Mouse (Mus musculus) yolk sac, embryonic 10.5 days (tissue): Measurements from ENCODE around the gene Gsg1l.
A peak's percentile ranks its signal among the peaks of the same experiment; 100 is the strongest.

Source experiments
- DNase-seq: peaks from one replicate; pipeline ENCODE4 v3.0.0-alpha.2; 2017; ENCODE audit warnings: low spot score

The Gsg1l gene

DNA sequence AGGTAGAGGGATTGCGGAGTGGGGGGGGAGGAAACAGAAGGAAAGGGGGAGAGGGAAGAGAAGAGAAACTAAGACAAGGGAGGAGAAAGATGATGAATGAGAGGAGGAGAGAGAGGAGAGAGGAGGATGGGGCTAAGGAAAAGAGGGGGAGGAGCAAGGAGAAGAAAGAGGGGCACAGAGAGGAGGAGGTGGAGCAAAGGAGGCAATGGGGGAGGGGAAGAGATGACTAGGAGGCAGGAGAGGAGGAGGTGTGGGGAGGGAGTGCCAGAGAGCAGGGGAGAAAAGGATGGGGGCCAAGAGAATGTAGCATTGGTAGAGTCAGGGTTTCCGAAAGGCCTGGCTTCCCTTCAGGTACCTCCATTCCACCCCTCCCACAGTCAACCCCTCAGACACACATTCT is 147.9 kb downstream of the Gsg1l start:
- DNase-seq, result no peak

DNA sequence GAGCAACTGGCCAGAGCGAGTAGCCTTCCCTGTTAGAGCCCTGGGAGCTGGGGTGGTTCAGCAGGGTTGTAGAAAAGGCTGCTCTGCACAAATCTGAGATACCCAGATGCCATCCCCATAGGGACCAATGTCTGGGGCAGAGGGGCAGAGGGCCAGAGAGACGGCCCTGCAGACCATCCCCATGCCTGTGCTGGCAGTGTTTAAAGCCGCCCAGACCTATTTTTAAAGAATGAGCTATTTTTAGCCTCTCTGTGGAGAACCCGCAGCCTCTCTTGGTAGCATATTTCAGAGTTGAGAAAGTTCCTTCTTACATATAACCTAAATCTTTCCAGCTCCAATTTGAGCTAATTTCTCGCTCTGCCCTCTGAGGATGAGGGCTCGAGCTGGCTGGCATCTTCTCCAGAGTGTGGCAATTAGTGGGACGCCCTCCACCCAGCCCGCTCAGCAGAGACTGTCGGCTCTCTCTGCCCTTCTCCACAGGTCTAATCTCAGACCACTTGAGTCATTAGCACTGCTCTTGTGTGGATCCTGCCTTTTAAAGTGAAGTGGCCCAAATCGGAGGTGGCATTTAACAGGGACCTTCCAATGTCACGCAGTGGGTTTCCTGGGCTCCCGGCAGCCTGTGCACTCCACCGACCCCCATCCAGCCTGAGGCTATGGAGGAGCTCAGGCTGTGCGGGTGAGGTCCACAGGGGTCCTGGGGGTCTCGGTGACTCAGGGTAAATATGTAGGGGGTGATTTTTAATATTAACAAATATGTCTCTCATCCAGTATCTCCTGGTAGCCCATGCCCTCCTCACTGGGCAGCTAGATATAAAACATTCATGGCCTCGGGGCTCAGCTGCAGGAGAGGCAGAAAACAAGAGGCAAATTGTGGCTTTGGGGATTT is 148.6 kb downstream of the Gsg1l start:
- no peak for DNase-seq

DNA sequence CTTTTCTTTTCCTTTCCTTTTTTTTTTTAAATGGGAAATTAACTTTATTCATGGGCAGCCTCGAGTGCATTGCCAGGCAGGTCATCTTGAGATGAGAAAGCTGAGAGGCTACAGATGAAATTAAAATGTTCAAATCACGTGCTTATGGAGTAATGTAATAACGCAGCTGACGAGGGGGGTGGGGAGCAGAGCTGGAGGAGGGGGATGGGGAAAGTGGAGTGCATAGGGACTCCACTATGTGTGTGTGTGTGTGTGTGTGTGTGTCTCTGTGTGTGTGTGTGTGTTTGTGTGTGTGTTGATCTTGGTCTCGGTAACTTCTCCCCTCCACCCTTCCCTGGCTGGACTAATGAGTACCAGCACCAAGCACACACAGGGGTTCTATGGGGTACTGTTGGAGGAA is 150.6 kb downstream of the Gsg1l start:
- DNase-seq, result no peak

DNA sequence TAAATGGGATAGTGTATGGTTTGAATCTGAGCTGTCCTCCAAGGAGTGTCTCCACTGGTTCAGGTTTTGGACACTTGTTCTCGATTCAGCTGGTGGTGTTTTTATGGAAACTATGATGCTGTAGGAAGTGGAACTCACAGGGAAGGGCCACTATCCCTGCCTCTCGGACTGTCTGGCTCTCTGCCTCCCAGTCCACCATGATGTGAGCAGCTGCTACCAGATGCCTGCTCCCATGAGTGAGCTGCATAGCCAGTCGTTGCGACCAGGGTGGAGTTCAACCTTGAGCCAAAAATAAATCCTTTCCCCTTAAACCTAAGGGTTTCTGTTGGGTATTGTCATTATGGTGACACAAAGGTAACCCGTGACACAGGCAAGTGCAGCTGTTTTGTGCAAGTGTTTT is 158.2 kb downstream of the Gsg1l start:
- no peak for DNase-seq

DNA sequence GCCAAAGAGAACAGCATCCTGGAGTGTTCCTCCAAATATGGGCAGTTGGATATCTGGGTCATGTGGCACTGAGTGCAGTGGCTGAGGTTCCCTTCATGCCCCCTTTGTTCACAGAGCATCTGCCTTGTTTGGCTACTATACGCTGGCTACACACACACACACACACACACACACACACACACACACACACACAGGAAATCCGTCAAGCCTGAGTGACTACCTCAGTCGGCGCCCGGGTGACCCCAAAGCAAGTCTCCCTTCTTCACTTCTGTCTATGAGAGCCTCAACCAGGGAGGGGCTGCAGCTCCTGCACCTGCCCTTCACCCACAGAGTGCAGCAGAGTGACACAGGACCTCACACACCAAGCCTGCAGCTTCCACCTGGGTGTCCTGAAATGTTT is 161.4 kb downstream of the Gsg1l start:
- DNase-seq, result no peak

DNA sequence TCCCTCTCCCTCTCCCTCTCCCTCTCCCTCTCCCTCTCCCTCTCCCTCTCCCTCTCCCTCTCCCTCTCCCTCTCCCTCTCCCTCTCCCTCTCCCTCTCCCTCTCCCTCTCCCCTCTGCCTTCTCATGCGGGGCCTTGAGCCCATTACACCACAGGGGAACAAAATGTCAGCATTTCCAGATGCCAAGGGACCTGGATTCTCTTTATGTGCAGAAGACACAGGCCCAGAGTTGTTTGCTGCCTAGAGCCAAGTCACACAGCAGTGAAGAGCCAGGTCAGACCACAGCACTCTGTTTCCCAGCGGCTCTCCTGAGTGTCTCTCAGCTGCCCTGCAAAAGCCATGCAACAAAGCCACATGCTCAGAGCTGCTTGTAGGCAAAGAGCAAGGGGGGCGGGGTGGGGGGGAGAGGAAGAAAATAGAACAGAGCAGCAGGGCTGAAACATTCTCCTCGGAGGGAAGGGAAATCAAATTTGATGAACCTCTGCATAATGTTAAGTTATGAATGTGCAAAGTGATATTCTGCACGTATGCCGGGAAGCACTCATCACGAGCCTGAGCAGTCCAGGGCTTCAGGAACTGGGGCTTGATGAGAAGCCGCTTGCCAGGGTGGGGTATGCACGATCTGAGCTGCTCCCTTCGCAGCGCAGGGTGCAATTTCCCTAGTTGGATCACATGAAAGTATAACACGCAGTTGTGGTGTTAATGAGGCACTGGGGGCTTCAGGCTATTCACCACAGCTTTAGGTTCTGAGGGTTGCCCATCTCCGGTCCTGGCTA is 181.6 kb downstream of the Gsg1l start:
- no peak for DNase-seq

DNA sequence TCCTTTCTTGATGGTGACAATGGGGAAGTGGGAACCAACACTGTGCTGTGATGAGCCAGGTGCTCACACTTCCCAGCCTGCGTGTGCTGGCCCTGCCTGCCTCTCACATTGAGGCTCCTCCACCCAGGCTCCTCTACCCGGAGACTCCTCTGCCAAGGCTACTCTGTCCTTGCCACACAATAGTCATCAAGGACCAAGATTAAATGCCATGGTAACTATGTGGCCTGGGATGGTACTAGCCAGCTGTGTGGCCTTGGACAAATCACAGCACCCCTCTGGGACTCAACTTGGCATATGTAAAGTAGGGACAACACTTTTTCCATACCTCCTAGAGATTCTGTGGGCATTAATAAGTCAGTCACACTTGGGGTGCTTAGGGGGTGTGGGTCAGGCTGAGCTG is 182.3 kb downstream of the Gsg1l start:
- DNase-seq, result no peak

DNA sequence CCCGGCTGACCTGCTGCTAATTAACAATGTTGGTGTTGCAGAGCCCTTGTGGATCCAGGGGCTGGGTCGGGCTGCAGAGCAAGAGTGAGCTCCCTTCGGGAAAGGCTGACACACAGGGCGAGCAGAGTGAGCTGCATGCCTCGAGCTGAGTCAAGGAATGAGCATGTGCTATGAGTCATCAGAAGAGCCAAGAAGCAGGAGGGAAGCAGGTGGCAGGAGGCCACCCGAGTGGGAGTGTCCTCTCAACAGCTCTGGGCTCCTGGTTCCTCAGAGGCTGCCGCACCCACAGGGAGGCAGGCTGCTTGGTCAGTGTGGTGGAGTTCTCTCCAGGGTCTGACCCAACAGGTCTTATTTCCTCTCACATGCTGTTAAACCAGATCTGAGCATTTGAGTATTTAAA is 183.2 kb downstream of the Gsg1l start:
- no peak for DNase-seq

DNA sequence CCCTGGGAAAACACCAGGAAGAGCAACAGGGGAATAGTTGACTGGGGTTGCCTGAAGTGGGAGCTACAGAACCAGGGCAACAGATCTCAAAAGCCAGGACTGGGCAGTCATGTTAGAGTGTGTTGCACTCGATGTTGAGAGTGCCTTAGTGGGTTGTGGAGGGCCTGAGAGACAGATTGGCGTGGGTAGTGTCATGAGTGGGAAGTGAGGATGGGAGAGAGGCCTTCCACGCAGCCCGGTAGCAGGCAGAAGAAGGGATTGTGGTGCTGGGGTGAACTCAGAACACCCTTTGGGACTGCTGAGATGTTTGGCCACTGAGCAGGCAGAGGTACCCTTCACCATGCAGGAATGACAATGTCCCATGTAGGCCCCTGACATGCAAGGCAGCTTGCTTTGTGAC is 185.2 kb downstream of the Gsg1l start:
- DNase-seq, result no peak

DNA sequence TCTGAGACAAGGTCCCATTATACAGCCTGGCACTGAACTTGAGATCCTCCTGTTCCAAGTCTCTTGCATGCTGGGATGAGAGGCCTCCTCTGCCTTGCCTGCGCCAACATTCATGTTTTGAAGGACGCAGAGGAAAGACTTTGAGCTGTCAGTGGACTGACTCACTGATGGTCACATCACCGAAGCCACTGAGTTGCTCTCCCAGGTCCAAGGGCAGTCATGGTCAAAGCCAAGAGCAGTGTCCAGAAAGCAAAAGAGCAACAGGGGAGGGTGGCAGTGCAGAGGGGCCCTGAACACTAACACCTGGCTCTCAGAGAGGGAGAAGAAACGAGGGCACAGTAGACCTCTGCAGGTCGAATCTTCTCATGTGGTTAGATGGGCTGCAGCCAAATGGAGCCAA is 188.6 kb downstream of the Gsg1l start:
- no peak for DNase-seq

DNA sequence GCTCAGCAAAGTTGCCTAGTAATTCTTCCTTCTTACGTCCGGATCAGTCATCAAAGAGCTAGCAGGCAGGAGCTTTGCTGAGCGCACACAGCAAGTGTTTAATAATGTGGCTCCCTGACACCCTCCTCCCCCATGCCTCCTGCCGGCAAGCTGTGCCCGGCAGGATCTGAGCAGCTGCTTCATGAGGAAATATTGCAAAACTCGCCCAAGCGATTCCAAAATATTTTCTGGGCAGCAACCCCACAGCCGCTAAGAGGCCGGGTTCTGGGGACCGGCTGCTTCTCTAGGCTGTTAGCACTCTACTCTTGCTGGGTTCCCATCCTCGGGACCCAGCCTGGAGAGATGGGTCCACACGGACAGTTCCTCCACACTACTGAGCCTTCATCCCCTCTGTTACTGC is 193.8 kb downstream of the Gsg1l start:
- DNase-seq, result no peak

DNA sequence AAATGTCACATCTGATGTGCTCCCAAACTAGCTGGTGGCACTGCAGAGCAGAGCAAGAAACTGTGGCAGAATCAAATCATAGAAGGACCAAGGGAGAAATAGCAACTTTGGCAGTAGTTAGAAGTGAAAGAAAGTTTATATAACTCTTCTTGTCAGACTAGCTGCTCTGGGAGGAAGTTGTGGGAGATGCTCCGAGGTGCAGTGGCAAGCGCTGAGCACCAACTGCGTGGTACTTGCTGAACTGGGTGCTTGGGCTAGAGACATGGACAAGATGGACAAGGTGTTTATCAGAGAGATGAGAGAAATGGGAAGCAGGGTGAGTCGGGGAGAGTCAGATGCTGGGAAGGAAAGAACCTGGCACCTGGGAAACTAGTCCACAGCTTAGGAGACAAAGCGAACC is 194.4 kb downstream of the Gsg1l start:
- DNase-seq, result no peak

DNA sequence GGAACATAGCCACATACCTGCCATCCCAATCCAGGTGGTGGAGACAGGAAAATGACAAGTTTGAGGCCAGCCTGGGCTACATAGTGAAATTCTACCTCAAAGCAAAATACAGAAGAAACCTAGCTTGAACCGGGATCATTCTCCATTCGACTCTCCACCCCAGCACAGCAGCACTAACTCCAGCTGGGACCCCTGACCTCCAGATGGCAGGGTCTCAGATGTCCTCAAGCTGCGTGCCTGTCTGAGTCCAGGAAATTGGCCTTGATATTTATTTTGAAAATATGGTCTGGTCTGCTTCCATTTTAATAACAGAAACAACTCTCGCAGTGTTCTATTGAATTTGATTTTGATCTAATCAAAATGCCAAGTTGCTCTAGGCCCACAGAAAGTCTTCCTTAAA is 195.1 kb downstream of the Gsg1l start:
- DNase-seq, result no peak

DNA sequence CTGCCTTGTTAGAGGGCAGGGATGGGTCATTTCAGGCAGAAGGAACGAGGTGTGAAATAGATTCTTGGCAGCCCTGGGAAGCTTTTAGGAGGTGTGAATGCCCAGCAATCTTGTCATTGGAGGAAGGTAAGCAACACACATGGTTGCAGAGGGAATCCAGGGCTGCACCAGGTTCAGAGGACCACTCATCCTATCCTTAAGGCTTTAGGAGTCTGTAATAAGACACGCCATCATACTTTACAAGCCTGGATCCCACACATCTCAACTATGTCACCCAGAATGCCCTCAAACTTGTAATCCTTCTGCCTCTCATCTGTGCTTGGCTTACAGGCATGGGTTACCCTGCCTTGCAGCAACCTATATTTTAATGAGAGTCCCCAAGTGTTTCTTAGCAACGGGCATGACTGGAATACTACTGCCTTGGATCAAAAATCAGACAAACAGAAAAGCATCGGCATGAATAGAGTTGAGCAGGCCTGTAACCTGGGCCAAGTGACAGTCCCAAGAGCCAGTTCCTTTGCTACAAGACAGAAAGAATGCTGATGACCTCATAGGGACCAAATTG is 196.0 kb downstream of the Gsg1l start:
- no peak for DNase-seq

DNA sequence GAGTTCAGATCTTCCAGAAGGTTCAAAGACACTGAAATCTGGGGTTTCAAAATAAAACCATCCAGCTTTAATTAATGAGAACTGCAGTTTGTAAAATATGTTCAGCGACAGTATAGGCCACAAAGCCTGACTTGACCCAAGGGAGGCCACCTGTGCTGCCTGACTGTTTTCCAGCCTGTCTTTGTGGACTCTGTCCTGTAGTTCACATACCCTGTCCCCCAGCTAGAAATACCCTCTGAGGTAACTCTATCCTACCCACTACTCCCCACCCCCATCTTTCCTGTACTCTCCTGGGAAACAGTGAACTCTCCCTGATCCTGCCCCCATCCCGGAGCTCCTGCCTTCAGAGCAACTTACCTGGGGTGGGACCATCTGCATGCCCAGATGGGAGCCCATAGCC is 199.0 kb downstream of the Gsg1l start:
- no peak for DNase-seq

DNA sequence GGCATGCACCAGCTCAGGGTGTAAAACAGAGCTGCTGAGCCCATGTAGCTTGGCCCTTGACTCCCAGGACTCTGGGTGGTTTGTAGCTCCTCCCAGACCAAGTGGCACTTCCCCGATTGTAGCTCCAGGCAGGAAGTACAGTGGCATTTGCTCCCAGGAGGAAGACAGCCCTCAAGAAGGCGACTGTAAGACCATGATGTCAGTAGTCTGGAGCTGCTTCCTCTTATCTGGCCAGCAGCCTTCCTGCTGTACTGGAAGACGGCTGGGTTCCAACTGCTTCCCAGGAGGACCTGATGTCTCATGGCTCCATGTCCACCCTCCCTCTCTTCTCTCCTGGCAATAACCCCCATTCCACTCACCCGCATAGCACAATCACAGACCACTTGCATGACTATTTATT is 204.2 kb downstream of the Gsg1l start:
- DNase-seq, result no peak

DNA sequence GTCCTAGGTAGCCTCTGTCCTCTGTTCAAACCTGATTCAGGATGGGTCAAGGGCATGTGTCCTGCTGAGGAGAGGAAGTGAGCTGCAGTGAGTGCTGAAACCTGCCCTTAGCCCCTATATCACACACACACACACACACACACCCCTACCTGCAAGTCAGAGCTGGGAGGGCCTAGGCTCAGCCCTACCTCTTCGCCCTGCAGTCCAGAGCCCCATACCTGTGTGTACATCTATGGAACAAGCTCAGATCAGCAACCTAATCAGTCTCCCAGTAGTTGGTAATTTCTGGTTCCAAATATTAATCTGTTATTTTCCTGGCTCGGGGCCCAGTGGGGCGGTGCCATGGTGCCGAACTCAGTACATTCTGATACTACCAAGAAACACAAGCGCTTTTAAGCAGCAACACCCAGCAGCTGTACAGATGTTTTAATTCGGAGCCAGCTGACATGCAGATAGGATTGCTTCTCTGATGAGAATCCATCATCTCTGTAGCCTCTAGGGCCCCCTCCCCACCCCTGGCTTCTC is 208.2 kb downstream of the Gsg1l start:
- DNase-seq, result no peak

DNA sequence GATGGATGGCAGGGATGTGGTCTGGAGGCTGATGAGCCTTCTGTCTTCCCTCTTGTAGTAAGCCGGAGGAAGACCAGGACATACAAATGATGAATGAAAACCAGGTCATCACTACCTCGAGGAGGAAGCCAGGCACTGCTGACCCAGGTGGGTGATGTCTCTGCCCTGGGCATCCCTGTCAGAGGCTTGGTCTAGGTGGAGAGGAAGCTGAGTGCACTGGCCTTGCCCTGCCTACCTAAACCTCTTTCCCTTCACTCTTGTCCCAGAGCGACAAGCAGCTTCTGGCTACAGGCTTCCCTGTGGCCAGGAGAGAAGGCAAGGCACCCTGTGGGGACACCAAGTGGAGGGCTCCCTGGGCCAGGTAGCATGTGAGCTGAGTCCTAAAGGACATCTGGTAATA is 209.3 kb downstream of the Gsg1l start:
- no peak for DNase-seq

DNA sequence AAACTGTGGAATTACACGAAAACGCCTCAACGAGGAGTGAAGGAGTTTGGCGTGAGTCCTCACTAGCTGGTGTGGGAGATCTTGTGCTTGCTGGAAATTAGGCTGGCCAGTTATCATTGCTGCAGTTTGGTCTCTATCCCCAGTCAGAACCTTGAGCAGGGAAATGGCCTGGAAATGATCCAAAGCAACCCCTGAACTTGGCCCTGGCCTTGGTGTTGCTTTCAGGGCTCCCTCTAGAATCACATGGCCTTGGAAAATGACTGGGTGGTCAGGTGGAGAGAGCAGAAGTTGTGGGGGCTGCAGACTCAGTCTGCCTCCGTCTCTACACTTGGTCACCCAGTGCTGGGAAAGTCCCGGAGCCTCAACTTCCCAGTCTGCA is 210.0 kb downstream of the Gsg1l start:
- no peak for DNase-seq

DNA sequence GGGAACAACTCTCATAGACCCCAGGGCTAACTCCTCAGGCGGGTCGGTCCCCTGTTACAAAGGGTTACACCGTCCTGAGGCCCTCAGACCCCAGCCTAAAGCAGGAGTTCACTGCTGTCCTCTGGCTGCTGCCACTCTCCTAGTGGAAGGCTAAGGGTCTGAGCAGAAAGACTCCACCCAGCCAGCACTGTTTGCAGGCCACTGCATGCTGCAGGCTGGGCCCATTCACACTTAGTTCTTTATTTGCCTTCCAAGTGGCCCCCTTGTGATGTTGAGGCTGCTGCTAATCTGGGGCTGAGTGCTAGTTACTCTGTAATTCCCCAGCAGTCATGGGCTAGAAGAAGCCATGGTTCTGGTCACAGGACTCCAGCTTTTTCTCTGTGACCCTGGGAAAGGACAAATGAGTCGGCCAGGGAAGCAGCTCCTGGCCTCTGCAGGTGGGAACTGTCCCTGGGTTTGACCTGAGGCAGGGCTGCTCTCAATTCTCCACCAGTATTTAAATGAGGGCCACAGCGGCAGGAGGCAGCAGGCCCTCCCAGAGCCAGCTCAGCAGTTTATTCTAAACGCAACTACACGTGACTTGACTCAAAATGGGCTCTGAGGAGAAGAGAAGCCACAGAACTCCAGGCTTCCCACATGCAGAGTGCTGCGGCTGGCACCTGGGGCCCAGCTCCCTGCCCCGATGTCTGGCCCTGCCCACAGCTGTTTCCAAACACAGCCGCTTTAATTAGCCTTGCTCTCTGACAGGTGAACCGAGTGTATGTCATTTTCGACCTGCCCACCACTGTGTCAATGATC is 210.6 kb downstream of the Gsg1l start:
- no peak for DNase-seq

DNA sequence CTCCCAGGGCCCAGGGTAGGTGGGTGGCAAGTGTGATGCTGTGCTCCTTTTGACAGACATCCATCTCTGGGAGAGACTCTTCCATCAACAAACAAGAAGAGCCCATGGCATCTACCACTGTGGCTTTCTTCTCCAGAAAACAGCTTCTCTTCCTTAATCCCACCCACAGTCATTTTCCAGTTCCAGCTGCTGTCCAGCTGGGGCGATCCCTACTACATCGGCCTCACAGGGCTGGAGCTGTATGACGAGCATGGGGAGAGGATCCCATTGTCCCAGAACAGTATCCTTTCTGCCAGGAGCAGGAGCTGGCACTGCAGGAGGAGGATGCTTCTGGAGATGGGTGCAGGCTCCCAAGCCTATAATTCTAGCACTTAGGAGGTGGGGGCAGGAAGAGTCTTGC is 213.6 kb downstream of the Gsg1l start:
- DNase-seq, result no peak

DNA sequence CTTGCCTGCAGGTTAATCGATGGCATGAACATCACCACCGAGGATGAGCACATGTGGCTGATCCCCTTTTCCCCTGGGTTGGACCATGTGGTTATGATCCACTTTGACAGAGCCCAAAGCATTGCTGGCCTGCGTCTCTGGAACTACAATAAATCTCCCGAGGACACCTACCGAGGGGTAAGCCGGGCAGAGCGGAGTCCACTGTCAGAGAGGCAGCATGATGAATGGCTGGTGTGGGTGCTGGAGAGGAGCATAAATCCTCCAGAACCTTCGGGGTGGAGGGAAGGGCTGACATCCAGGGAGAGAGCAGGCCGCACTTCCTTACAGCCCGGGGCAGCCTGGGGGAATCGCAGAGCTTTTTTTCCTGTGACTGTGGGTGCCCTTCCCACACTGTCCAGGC is 217.0 kb downstream of the Gsg1l start:
- DNase-seq, result peak; percentile 46
